Mouse (Mus musculus) duodenum, adult 2 months (tissue): Measurements from ENCODE around the gene Mrpl37. TPM values are rescaled to one million over a fixed set of nuclear protein-coding genes. Genes with fewer than 3 reads are reported as not detected.

ENCODE experiments used
- polyA plus RNA-seq: library from polyadenylated mRNA; depleted of rRNA; stranded (reverse); fragments of >200 nt; gene quantifications from 2 replicates; pipeline ENCODE4 v1.2.3, GENCODE M21; 2012; ENCODE audit warnings: low replicate concordance; rRNA removed

Gene Mrpl37
- 37.4 and 41.4 TPM in 2 replicates for polyA plus RNA-seq

DNA sequence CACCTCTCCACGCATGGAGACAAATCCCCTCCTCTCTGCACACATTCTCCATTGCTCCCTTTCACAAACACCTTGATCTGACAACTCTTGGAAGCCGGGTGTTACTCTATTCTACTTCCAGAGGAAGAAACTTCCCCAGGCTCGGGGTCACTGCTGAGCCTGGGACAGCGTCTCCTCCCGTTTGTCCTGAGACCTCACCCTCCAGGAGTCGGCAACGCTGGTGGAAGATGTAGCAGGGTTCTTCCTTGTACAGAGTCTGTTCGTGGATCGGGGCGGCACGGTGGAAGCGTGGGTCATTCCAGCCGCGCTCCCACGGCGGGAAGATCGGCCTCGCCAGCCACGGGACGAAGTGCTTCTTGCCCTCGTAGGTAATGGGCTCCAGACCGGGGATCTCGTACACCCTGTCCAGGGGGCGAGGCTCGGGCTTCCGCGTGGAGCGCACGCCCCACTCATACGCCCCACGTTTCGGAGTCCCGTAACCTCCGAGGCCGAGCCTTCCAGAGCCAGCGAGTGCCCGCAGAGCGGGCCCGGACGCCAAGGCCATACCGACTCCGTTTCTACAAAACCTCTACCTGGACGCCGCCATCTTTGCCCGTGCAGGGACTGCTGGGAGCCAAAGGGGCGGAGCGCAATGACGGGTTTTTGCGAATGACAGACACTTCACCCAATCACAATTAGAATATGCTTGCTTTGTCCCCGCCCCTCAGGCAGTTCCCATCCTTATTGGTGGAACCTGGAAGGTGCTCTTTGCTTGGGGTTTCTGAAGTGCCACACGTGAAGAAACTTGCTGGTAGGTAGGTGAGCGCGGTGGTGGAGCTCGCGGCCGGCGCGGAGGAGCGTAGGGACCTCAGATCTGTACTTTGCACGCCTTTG lies at the start of gene Mrpl37, which contains the start of gene Cyb5rl:
Mrpl37 (minus strand) TSS at position 617 of the 873 bp plus-strand sequence.
Cyb5rl (plus strand) TSS at position 737 of the 873 bp plus-strand sequence.

DNA sequence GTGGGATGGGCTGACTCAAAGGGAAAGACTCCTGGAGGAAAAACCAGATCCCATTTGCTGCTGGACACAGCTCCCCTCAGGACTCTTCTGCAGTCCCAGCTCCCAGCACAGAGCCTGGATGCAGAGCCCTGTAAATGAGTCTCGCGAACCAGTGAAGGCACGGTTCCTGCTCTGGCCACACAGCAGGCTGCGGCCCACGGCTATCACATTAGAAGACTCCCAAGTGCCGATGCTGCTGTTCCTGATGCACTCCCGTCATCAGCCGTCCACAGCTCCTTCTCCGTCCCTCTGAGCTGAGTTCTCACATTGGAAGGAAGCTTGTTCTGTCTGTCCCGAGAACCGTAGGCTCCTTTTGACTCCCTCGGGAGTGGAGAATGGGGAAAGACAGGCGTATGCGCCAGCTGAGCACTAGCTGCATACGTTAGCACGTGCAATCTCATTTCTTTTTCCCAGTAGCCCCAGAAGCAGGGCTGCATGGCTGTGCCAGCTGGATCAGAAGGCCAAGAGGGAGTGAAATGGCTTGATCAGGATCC lies 30.2 kb upstream of the Mrpl37 start, which contains the start of gene Cdcp2:
Cdcp2 (plus strand) TSS at position 51 of the 533 bp plus-strand sequence.

Other genes starting within 250 kb of the Mrpl37 start
- gene Ssbp3, start 156.2 kb downstream of the Mrpl37 start, polyA plus RNA-seq: 25.9 and 37.3 TPM in 2 replicates
- 2.8 and 4.1 TPM in 2 replicates for gene Cyb5rl, start 120 bp upstream of the Mrpl37 start, polyA plus RNA-seq
- gene Cdcp2, start 30.0 kb upstream of the Mrpl37 start, polyA plus RNA-seq: 0.04 TPM in 1 of 2 replicates, not detected in the other
- 248 and 459 TPM in 2 replicates for gene Tmem59, start 111.5 kb upstream of the Mrpl37 start, polyA plus RNA-seq
- 4.4 and 5.1 TPM in 2 replicates for gene Tceanc2, start 112.2 kb upstream of the Mrpl37 start, polyA plus RNA-seq
- gene Ldlrad1, start 142.3 kb upstream of the Mrpl37 start, polyA plus RNA-seq: 0.22 TPM in 1 of 2 replicates, not detected in the other
- 6.2 and 8.7 TPM in 2 replicates for gene Lrrc42, start 186.7 kb upstream of the Mrpl37 start, polyA plus RNA-seq
- gene Hspb11, start 186.7 kb upstream of the Mrpl37 start, polyA plus RNA-seq: 0.65 and 1.0 TPM in 2 replicates
- 37.5 and 52.8 TPM in 2 replicates for gene Dio1, start 240.3 kb upstream of the Mrpl37 start, polyA plus RNA-seq
- 33.6 and 59.2 TPM in 2 replicates for gene Yipf1, start 247.5 kb upstream of the Mrpl37 start, polyA plus RNA-seq